Mouse (Mus musculus) brain, embryonic 18.5 days (tissue): ENCODE measurements at regions not wholly inside any gene's neighbourhood (a gene's known extent, or its start where the extent isn't known, plus 50 kb on each side); places are given as distances from the start of the nearest gene placed in this dataset.
"Not testable (repeated sequence)": the region's sequence is repeated elsewhere in the genome, so short reads cannot be mapped to it uniquely, and the experiment has no call there.

Experiments
- DNase-seq: peaks from one replicate; pipeline ENCODE4 v3.0.0-alpha.2; 2012; ENCODE audit warnings: low read depth, low spot score

- DNase-seq = no peak
These were observed 970.5 kb downstream of the Defb40 start for GRCm38 (mm10) chr8:18007567-18007966.

- no peak for DNase-seq
These were observed 972.4 kb downstream of the Defb40 start for GRCm38 (mm10) chr8:18005660-18006059.

DNA sequence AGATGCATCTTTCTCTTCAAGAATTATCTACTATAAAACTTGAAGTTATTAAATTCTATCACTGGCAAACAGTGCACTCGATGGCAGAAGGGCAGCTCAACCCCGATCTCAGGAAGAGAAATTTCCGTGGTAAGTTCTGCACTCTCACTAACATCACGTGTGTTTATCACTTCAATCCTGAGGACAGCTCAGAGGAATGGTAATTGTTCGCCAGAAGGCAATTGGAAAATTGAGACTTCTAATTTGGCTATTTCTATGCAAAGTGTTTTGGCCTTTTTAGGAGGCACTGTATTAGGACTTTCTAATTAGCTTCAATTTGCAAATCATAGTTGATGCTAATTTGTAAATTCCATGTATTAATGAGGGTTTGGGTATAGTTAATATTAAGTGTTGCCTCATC lies 977.3 kb downstream of the Defb40 start:
- no peak for DNase-seq

DNA sequence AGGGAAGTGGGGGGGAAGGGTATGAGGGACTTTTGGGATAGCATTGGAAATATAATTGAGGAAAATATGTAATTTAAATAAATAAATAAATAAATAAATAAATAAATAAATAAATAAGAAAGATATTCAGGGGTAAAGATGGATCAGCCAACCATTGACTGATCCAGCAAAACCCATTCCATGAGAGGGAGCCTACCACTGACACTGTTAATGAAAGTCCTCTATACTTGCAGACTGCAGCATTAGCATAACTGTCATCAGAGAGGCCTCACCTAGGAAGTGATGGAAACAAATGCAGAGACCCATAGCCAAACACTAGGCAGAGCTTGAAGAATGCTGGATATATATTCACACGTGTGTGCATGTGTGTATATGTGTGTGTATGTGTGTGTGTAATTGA lies 993.3 kb downstream of the Defb40 start:
- DNase-seq = no peak

GRCm38 (mm10) chr8:17948848-17949247 lies 1029.2 kb downstream of the Defb40 start:
- no peak for DNase-seq

GRCm38 (mm10) chr8:17948053-17948834 lies 1029.8 kb downstream of the Defb40 start:
- no peak for DNase-seq

DNA sequence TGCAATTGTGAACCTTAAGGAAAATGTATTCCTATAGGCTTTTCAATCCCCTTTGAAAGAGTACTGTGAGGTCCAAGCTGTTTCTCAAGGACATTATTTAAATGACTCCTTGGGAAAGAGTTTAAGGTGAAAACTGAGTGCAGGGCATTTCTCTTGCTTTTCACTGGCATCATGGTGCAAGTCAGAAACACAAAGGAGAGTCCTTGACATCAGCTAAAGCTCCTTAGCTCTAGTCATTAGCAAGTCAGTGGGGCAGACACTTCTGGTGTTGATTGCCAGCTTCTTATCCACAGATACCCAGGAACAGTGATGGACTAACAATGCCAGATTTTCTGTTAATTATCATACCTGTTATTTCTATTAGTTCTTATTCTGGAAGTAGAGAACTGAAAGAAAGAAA lies 1043.4 kb downstream of the Defb40 start:
- DNase-seq = no peak

- no peak for DNase-seq
These were observed 1068.7 kb downstream of the Defb40 start for GRCm38 (mm10) chr8:17909316-17909715.

- DNase-seq = not testable (repeated sequence)
These were observed 1089.5 kb downstream of the Defb40 start for GRCm38 (mm10) chr8:17888598-17888997.

GRCm38 (mm10) chr8:17863388-17863787 lies 1114.7 kb downstream of the Defb40 start:
- no peak for DNase-seq
